Comparison of ENCODE assay signal across 17 mouse cellular contexts in the genomic region with DNA sequence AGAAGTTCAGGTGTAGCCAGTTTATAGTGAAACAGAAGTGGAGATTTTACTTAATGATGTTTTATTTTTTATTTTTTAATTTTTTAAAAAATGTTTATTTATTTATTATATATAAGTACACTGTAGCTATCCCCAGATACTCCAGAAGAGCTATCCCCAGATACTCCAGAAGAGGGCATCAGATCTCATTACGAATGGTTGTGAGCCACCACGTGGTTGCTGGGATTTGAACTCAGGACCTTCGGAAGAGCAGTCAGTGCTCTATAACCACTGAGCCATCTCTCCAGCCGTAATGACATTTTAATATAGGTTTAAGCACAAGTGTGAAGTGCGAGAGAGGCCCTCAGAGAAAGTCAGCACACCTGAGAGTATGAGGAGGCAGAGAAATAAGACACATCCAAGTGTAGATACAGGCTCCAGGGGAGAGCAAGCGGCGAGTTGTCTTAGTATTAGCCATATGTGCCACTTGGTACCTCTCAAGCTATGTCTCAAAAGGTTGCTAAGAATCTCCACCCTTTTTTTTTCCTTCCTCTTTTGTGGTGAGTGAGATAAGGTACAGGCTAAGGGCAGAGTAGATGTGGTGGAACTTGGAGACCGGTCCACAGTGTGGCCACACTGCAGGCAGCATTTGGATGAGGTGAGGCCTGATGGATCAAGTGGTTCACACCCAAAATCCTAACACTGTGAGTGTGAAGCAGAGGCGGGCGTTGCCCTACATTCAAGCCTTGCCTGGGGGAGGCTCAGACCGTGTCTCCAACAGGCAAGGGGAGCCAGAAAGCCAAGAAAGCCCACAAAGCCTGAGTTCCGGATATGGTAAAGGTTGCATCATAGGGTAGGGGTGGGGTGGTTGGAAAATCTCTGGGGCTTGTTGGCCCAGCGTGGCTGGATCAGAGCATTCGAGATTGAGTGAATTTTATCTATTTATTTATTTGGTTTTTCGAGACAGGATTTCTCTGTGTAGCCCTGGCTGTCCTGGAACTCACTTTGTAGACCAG. TPM values are rescaled to one million over a fixed set of nuclear protein-coding genes. Genes with fewer than 3 reads are reported as not detected.
DNase-seq lines count a peak whose midpoint lies in the region; ATAC-seq lines count a peak whose summit lies in the region.
"Had no signal": no experiment of that assay in that cellular context is flagged by ENCODE, and none has a peak within 500 bp of the region (broad histone marks: within the 10 kb centered on the region; RNA-seq: fewer than 3 reads in every experiment).

No protein-coding gene starts in this region.

- H3K4me1 ChIP-seq in liver, embryonic 15.5 days (replicated peaks): peaks cover 19% of the 10 kb centered on the region
- no peaks in the 10 kb centered on the region for H3K4me1 ChIP-seq in forebrain, embryonic 12.5 days
- H3K4me1 ChIP-seq: forebrain, embryonic 10.5 days; midbrain, embryonic 12.5 days had no signal

- H3K9ac ChIP-seq in liver, embryonic 15.5 days: no peak overlapping the region
- H3K9ac ChIP-seq in forebrain, embryonic 12.5 days: no peak overlapping the region
- H3K9ac ChIP-seq: midbrain, embryonic 12.5 days had no signal

- peak overlapping the region; percentile 69 for H3K27ac ChIP-seq in liver, embryonic 15.5 days (replicated peaks)
- H3K27ac ChIP-seq in forebrain, embryonic 12.5 days: no peak overlapping the region
- H3K27ac ChIP-seq: forebrain, embryonic 10.5 days; midbrain, embryonic 12.5 days had no signal

- H3K27me3 ChIP-seq in liver, embryonic 15.5 days: no peaks in the 10 kb centered on the region
- H3K27me3 ChIP-seq in forebrain, embryonic 12.5 days: no peaks in the 10 kb centered on the region
- H3K27me3 ChIP-seq: midbrain, embryonic 12.5 days had no signal

- DNase-seq in CD4-positive, CD25-positive, alpha-beta regulatory T cell, adult 2 months (ENCODE audit: low read depth, low spot score): peak; percentile 28
- peak; percentile 22 for DNase-seq in thymus, postnatal 14 days
- no peak for DNase-seq in thymus, postnatal 10 days (ENCODE audit: low spot score in 2 of 2)
- no peak for DNase-seq in ovary, postnatal 10 days (ENCODE audit: low spot score)
- DNase-seq in cerebellum, postnatal 36 days: no peak
- DNase-seq: adrenal gland, adult 8-10 months; cerebellum, adult 11-12 months; gastrocnemius, postnatal 25 days; heart, postnatal 36 days; kidney, postnatal 4 days; lung, adult 2 months had no signal

- no peak for ATAC-seq in CD4-positive, CD25-positive, alpha-beta regulatory T cell, adult 4 months
- peak; percentile 76 for ATAC-seq in liver, embryonic 15.5 days (ENCODE audit: insufficient read depth)
- ATAC-seq in forebrain, embryonic 12.5 days (ENCODE audit: low FRiP score): no peak
- ATAC-seq: intestine, embryonic 16.5 days had no signal

- H3K36me3 ChIP-seq in liver, embryonic 15.5 days (replicated peaks): no peaks in the 10 kb centered on the region
- H3K36me3 ChIP-seq in forebrain, embryonic 12.5 days (replicated peaks): no peaks in the 10 kb centered on the region
- H3K36me3 ChIP-seq: forebrain, embryonic 10.5 days; midbrain, embryonic 12.5 days had no signal

- 38% methylated on average over 15 of the region's 15 CpGs for WGBS in liver, embryonic 15.5 days (ENCODE audit: insufficient replicate concordance)
- WGBS in forebrain, embryonic 12.5 days: 87% methylated on average over 15 of the region's 15 CpGs

- no peaks in the 10 kb centered on the region for H3K9me3 ChIP-seq in liver, embryonic 15.5 days (replicated peaks)
- H3K9me3 ChIP-seq in forebrain, embryonic 12.5 days: no peaks in the 10 kb centered on the region
- H3K9me3 ChIP-seq: forebrain, embryonic 10.5 days; midbrain, embryonic 12.5 days had no signal

- H3K4me2 ChIP-seq in liver, embryonic 15.5 days: peak overlapping the region; percentile 23; the same call in 1 of the 2 replicates
- no peak overlapping the region for H3K4me2 ChIP-seq in forebrain, embryonic 12.5 days
- H3K4me2 ChIP-seq: midbrain, embryonic 12.5 days had no signal

- no peak overlapping the region for H3K4me3 ChIP-seq in liver, embryonic 15.5 days (replicated peaks)
- H3K4me3 ChIP-seq in forebrain, embryonic 12.5 days (replicated peaks): no peak overlapping the region
- H3K4me3 ChIP-seq: forebrain, embryonic 10.5 days; midbrain, embryonic 12.5 days had no signal

RNA-seq across cellular contexts. Expression of a gene that starts 7.8 kb away (rescaled TPM):
- polyA plus RNA-seq in CD4-positive, CD25-positive, alpha-beta regulatory T cell, adult 4 months (2017; shearing (Covaris generic)): 10 to 100 TPM in 1 of 2 experiments, 1 to 10 TPM in 1; 7.5 to 12.4 TPM
- 21.9 and 24.6 TPM in 2 replicates for polyA plus RNA-seq in liver, embryonic 15.5 days (2015; fragmentation: Nextera tagmentation; extraction: Ambion mirVana)
- polyA plus RNA-seq in forebrain, embryonic 12.5 days (2016; fragmentation: Nextera tagmentation; extraction: Ambion mirVana): 26.2 and 27.2 TPM in 2 replicates

RNA-seq across cellular contexts. Expression of a gene that starts 9.6 kb away (rescaled TPM):
- 1 to 10 TPM; 1.3 to 2.4 TPM for polyA plus RNA-seq in CD4-positive, CD25-positive, alpha-beta regulatory T cell, adult 4 months (2017; shearing (Covaris generic))
- 2.5 and 3.3 TPM in 2 replicates for polyA plus RNA-seq in liver, embryonic 15.5 days (2015; fragmentation: Nextera tagmentation; extraction: Ambion mirVana)
- polyA plus RNA-seq in forebrain, embryonic 12.5 days (2016; fragmentation: Nextera tagmentation; extraction: Ambion mirVana): 13.2 and 14.4 TPM in 2 replicates

Comparison
In these comparisons a context has a peak if more than half of its experiments do, and no peak if none do; other contexts are left out.
1. DNase-seq: peak in CD4-positive, CD25-positive, alpha-beta regulatory T cell, adult 2 months (single experiment) and thymus, postnatal 14 days (single experiment); none in thymus, postnatal 10 days (0 of 2), ovary, postnatal 10 days (single experiment) and cerebellum, postnatal 36 days (0 of 2).